Mouse (Mus musculus): ENCODE results near the gene Sorbs1.

DNA sequence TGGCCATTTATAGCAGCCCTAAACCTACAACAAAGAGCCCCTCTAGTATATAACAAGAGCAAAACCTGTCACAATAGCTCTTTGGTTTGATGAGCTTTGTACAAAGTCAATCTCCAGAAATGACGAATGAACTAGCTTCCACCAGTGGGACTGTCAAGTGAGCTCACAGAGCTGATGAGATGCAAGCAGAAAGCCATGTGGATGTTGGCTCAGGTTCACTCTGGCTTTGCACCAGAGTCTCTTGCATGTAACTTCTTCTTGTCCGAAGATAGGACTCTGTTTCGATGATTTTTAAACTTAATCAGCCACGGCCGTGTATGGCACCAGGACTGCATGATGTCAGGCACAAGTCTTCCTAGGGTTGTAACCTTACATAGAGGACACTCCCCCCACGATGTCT lies 133.6 kb downstream of the Sorbs1 start:
- TF ChIP-seq CTCF (conservative IDR thresholded peaks at IDR 0.05; ENCODE audit: low read length) (no peak), POU5F1 (IDR thresholded peaks at IDR 0.05; ENCODE audit: borderline replicate concordance, low read length) (no peak), NANOG (IDR thresholded peaks at IDR 0.05; ENCODE audit: borderline replicate concordance, low read length) (no peak)

All from E14TG2a.4 (cell line).